Mouse (Mus musculus) megakaryocyte, embryonic 14.5 days (primary cell): ENCODE measurements around the gene Atg10. TPM values are rescaled to one million over a fixed set of nuclear protein-coding genes. Genes with fewer than 3 reads are reported as not detected.

Experiments used
- H3K27me3 ChIP-seq: replicated peaks from 2 replicates; pipeline ENCODE3; 2012; ENCODE audit warnings: inconsistent platforms
- H3K36me3 ChIP-seq: replicated peaks from 2 replicates; pipeline ENCODE3; 2012; ENCODE audit warnings: low read length, inconsistent platforms, mixed read lengths
- H3K4me1 ChIP-seq: 2 replicates; pipeline ENCODE4 v1.6.1; 2012; ENCODE audit warnings: inconsistent platforms
- H3K4me3 ChIP-seq: replicated peaks from 2 replicates; pipeline ENCODE3; 2012; ENCODE audit warnings: moderate library complexity, mild to moderate bottlenecking, inconsistent platforms
- H3K9me3 ChIP-seq: 2 replicates; pipeline ENCODE4 v1.6.1; 2012; ENCODE audit warnings: inconsistent platforms
- FLI1 ChIP-seq: IDR thresholded peaks from 2 replicates; pipeline ENCODE4 v1.6.1; 2012; ENCODE audit warnings: low read length, inconsistent platforms, mixed read lengths
- GATA1 ChIP-seq: IDR thresholded peaks from 3 replicates; pipeline ENCODE4 v1.6.1; 2012; ENCODE audit warnings: mixed read lengths, low read length, inconsistent platforms, borderline replicate concordance
- polyA plus RNA-seq: library from polyadenylated mRNA; stranded (reverse); fragments of >175 nt; gene quantifications from 2 replicates; pipeline ENCODE4 v1.2.3, GENCODE M21; 2012; ENCODE audit warnings: low replicate concordance; ENCODE audit not compliant: insufficient read depth

Atg10 gene
- polyA plus RNA-seq, 1 experiment = 0.46 TPM

- Histone ChIP-seq H3K9me3 (no peaks in the 10 kb centered on the region), H3K27me3 (no peaks in the 10 kb centered on the region), H3K36me3 (no peaks in the 10 kb centered on the region), H3K4me3 (no peak overlapping the region), H3K4me1 (no peaks in the 10 kb centered on the region)
- TF ChIP-seq GATA1 = no peak
- no peak for TF ChIP-seq FLI1
These were observed 235.5 kb downstream of the Atg10 start for GRCm38 (mm10) chr13:90988226-90988625.

- no peak overlapping the region for H3K4me3 ChIP-seq
These were observed 238.4 kb downstream of the Atg10 start for GRCm38 (mm10) chr13:90985417-90985816.

GRCm38 (mm10) chr13:90984073-90984472 lies 239.7 kb downstream of the Atg10 start:
- Histone ChIP-seq H3K36me3 (no peaks in the 10 kb centered on the region), H3K4me3 (no peak overlapping the region), H3K27me3 (no peaks in the 10 kb centered on the region), H3K4me1 (peaks cover 8% of the 10 kb centered on the region), H3K9me3 (no peaks in the 10 kb centered on the region)
- TF ChIP-seq GATA1 (no peak), FLI1 (no peak)

More at GRCm38 (mm10) chr13:90985417-90985816, 238.4 kb downstream of the Atg10 start:
- H3K36me3 ChIP-seq = no peaks in the 10 kb centered on the region
- no peaks in the 10 kb centered on the region for H3K27me3 ChIP-seq
- TF ChIP-seq GATA1 (no peak), FLI1 (no peak)
- H3K9me3 ChIP-seq = no peaks in the 10 kb centered on the region
- H3K4me1 ChIP-seq = peaks cover 8% of the 10 kb centered on the region

- no peak overlapping the region for H3K4me3 ChIP-seq
- H3K4me1 ChIP-seq = peaks cover 8% of the 10 kb centered on the region
- no peaks in the 10 kb centered on the region for H3K9me3 ChIP-seq
- no peaks in the 10 kb centered on the region for H3K36me3 ChIP-seq
- TF ChIP-seq FLI1 (no peak), GATA1 (no peak)
- no peaks in the 10 kb centered on the region for H3K27me3 ChIP-seq
These were observed 242.0 kb downstream of the Atg10 start for GRCm38 (mm10) chr13:90981798-90982197.

GRCm38 (mm10) chr13:90980878-90981674 lies 242.7 kb downstream of the Atg10 start:
- H3K9me3 ChIP-seq = no peaks in the 10 kb centered on the region
- no peaks in the 10 kb centered on the region for H3K27me3 ChIP-seq
- peaks cover 8% of the 10 kb centered on the region for H3K4me1 ChIP-seq
- H3K36me3 ChIP-seq = no peaks in the 10 kb centered on the region
- TF ChIP-seq FLI1 (no peak), GATA1 (no peak)
- no peak overlapping the region for H3K4me3 ChIP-seq

GRCm38 (mm10) chr13:90977057-90977456 lies 246.7 kb downstream of the Atg10 start:
- Histone ChIP-seq H3K9me3 (no peaks in the 10 kb centered on the region), H3K27me3 (no peaks in the 10 kb centered on the region), H3K4me1 (peaks cover 8% of the 10 kb centered on the region), H3K36me3 (no peaks in the 10 kb centered on the region), H3K4me3 (no peak overlapping the region)
- TF ChIP-seq FLI1 (no peak), GATA1 (no peak)

- Histone ChIP-seq H3K9me3 (no peaks in the 10 kb centered on the region), H3K4me1 (no peaks in the 10 kb centered on the region; the same call in 1 of the 2 replicates), H3K36me3 (no peaks in the 10 kb centered on the region), H3K27me3 (no peaks in the 10 kb centered on the region), H3K4me3 (no peak overlapping the region)
- no peak for TF ChIP-seq GATA1
- TF ChIP-seq FLI1 = no peak
These were observed 250.4 kb downstream of the Atg10 start for GRCm38 (mm10) chr13:90973409-90973808.

- H3K4me1 ChIP-seq = peaks cover 3% of the 10 kb centered on the region; the same call in 1 of the 2 replicates
- no peaks in the 10 kb centered on the region for H3K27me3 ChIP-seq
- H3K4me3 ChIP-seq = no peak overlapping the region
- TF ChIP-seq FLI1 = no peak
- TF ChIP-seq GATA1 = no peak
- no peaks in the 10 kb centered on the region for H3K36me3 ChIP-seq
- H3K9me3 ChIP-seq = no peaks in the 10 kb centered on the region
These were observed 253.3 kb downstream of the Atg10 start for GRCm38 (mm10) chr13:90970259-90971017.

GRCm38 (mm10) chr13:90968940-90969339 lies 254.8 kb downstream of the Atg10 start:
- H3K27me3 ChIP-seq = no peaks in the 10 kb centered on the region
- peaks cover 3% of the 10 kb centered on the region; the same call in 1 of the 2 replicates for H3K4me1 ChIP-seq
- no peaks in the 10 kb centered on the region for H3K9me3 ChIP-seq
- no peak for TF ChIP-seq FLI1
- no peak for TF ChIP-seq GATA1
- no peak overlapping the region for H3K4me3 ChIP-seq
- no peaks in the 10 kb centered on the region for H3K36me3 ChIP-seq

- no peaks in the 10 kb centered on the region for H3K36me3 ChIP-seq
- H3K9me3 ChIP-seq = no peaks in the 10 kb centered on the region
- peak overlapping the region; percentile 19 for H3K4me3 ChIP-seq
- TF ChIP-seq FLI1 (no peak), GATA1 (no peak)
- no peaks in the 10 kb centered on the region for H3K27me3 ChIP-seq
- peaks cover 3% of the 10 kb centered on the region; the same call in 1 of the 2 replicates for H3K4me1 ChIP-seq
These were observed 256.3 kb downstream of the Atg10 start for GRCm38 (mm10) chr13:90967422-90967821.
